Mouse (Mus musculus) lung, adult 2 months (tissue): Measurements from ENCODE around the gene Fbxo9.

ENCODE experiments used
- CTCF ChIP-seq: fragments of 200-500 bp; IDR thresholded peaks from 2 replicates; pipeline ENCODE4 v1.5.1; 2011; ENCODE audit warnings: mild to moderate bottlenecking, low read length, control low read depth; ENCODE audit not compliant: insufficient read depth
- POLR2A ChIP-seq: fragments of 200-500 bp; IDR thresholded peaks from 2 replicates; pipeline ENCODE4 v1.6.1; 2011; ENCODE audit warnings: low read depth, mild to moderate bottlenecking, control low read depth, low read length, borderline replicate concordance; ENCODE audit errors: extremely low read depth

DNA sequence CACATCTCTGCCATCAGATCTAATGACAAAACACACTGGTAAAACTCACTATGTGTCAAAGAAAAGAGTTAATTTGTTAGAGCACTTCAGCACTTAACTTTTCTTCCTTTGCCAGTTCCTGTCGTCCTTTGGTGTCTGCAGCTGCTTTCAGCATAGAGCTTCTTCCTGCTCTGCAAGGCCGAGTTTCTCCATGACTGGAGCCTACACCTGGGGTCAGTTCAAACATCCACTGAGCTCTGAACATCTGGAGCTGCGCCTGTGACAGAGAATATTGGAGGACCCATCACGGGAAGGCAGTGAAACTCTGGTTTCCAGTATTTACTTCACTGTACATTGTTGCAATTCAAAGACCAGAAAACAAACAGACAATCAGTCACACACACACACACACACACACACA lies 7.4 kb downstream of the Fbxo9 start:
- TF ChIP-seq POLR2A (no peak), CTCF (no peak)
